Mouse (Mus musculus) hindbrain, embryonic 13.5 days (tissue): ENCODE data around the gene Heyl. TPM values are rescaled to one million over a fixed set of nuclear protein-coding genes. Genes with fewer than 3 reads are reported as not detected.
"Not testable (repeated sequence)": the region's sequence is repeated elsewhere in the genome, so short reads cannot be mapped to it uniquely, and the experiment has no call there.

Source experiments
- ATAC-seq: fragments of 200-750 bp; cut with Nextera tagmentation; 2 replicates; pipeline ENCODE4 v1.8.0; 2017; ENCODE audit warnings: moderate TSS enrichment; ENCODE audit not compliant: low FRiP score
- H3K27ac ChIP-seq: fragments of 300-500 bp; sonication (generic); 2 replicates; pipeline ENCODE4 v1.5.1; 2015; ENCODE audit warnings: inconsistent platforms, mild to moderate bottlenecking, moderate library complexity
- H3K27me3 ChIP-seq: fragments of 300-500 bp; sonication (generic); 2 replicates; pipeline ENCODE4 v1.6.1; 2015; ENCODE audit warnings: mild to moderate bottlenecking, inconsistent platforms
- H3K36me3 ChIP-seq: fragments of 300-500 bp; sonication (generic); 2 replicates; pipeline ENCODE4 v1.6.1; 2015; ENCODE audit warnings: mild to moderate bottlenecking, inconsistent platforms
- H3K4me1 ChIP-seq: fragments of 300-500 bp; sonication (generic); replicated peaks from 2 replicates; pipeline ENCODE4 v1.6.1; 2015; ENCODE audit warnings: inconsistent platforms
- H3K4me2 ChIP-seq: fragments of 300-500 bp; sonication (generic); 2 replicates; pipeline ENCODE4 v1.6.1; 2015; ENCODE audit warnings: inconsistent platforms, mild to moderate bottlenecking, moderate library complexity
- H3K4me3 ChIP-seq: fragments of 300-500 bp; sonication (generic); 2 replicates; pipeline ENCODE4 v1.5.1; 2015; ENCODE audit warnings: mild to moderate bottlenecking, inconsistent platforms
- H3K9ac ChIP-seq: fragments of 300-500 bp; sonication (generic); 2 replicates; pipeline ENCODE4 v1.6.1; 2015; ENCODE audit warnings: mild to moderate bottlenecking, inconsistent platforms
- H3K9me3 ChIP-seq: fragments of 300-500 bp; sonication (generic); 2 replicates; pipeline ENCODE4 v1.6.1; 2016; ENCODE audit warnings: inconsistent platforms
- WGBS: fragments of 180-500 bp; shearing (Covaris S2); methylation state at CpG from one replicate; pipeline ENCODE4 v1.1.7; 2015; 5-methylcytosine and 5-hydroxymethylcytosine counted together
- polyA plus RNA-seq: library from polyadenylated mRNA; unstranded; fragments of >200 nt; fragmentation: Nextera tagmentation; extraction: Ambion mirVana; gene quantifications from 2 replicates; pipeline ENCODE4 v1.2.1, GENCODE M21; 2015

Gene Heyl
- polyA plus RNA-seq, 1 experiment from 2014 or later: 8.0 TPM

DNA sequence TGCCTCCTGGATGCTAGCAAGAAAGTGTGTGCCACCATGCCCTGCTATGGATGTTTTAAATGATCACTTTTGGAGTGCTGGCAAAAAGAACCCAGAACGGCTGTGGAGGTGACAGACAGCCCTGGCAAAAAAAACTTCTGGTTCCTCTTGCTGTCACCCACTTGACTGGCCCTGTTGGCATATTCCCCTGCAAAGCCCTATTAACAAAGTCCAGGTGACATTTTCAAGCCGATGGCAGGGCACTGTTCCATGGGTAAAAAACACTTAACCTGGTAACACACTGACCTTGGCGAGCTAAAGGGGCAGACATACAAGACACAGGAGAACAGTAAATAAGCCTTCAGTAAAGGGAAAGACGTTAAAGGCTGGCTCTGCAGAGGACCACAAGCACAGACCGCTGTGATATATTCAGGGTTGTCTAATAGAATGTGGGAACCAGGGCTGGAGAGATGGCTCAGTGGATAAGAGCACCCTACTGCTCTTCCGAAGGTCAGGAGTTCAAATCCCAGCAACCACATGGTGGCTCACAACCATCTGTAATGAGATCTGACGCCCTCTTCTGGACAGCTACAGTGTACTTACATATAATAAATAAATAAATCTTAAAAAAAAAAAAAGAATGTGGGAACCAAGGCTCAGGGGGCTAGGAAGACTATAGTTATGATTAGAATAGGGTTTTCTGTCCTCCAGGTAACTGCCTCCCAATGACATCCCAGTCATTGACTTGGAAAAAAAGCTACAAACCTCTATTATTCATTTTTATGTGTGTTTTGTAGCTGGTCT lies 60.5 kb downstream of the Heyl start:
- Histone ChIP-seq H3K27me3 (no peaks in the 10 kb centered on the region), H3K4me1 (no peaks in the 10 kb centered on the region), H3K36me3 (peaks cover 93% of the 10 kb centered on the region), H3K9ac (no peak overlapping the region), H3K4me2 (no peak overlapping the region), H3K9me3 (no peaks in the 10 kb centered on the region), H3K27ac (no peak overlapping the region), H3K4me3 (no peak overlapping the region)
- no peak for ATAC-seq
- 84% methylated on average over 7 of the region's 7 CpGs for WGBS

- not testable (repeated sequence) for ATAC-seq, H3K9me3 ChIP-seq, H3K27ac ChIP-seq, H3K27me3 ChIP-seq, H3K9ac ChIP-seq, H3K4me2 ChIP-seq, H3K4me1 ChIP-seq, H3K4me3 ChIP-seq
- 94% methylated on average over 15 of the region's 15 CpGs for WGBS
- peaks cover 91% of the 10 kb centered on the region for H3K36me3 ChIP-seq
Measured at GRCm38 (mm10) chr4:123295026-123295425, 61.7 kb downstream of the Heyl start.

DNA sequence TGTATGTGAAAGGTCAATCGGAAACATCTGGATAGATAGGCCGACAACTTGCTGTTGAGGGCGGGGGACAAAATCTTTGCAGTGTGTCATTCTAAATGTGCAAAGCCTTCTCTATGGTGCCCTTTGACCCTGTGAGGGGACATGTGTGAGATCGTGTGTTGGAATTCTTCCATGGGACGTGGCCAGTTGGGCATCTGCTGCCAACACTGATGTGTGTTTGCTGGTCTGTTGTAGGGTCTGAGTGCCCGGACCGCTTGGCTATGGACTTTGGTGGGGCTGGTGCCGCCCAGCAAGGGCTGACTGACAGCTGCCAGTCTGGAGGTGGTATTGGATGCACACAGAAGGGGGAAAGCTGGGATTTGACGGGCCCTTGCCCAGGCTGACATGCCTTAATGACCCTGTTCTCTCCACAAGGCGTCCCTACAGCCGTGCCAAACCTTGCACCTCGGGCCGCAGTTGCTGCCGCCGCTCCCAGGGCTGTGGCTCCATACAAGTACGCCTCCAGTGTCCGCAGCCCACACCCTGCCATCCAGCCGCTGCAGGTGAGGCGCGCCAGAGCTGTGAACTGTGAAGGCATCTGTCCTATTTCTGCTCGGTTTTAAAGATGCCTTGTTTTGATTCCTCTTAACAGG lies 62.3 kb downstream of the Heyl start:
- no peak for ATAC-seq
- Histone ChIP-seq H3K9me3 (no peaks in the 10 kb centered on the region), H3K4me3 (no peak overlapping the region), H3K4me2 (no peak overlapping the region), H3K9ac (no peak overlapping the region), H3K27me3 (no peaks in the 10 kb centered on the region), H3K36me3 (peaks cover 91% of the 10 kb centered on the region), H3K27ac (no peak overlapping the region), H3K4me1 (no peaks in the 10 kb centered on the region)
- 94% methylated on average over 21 of the region's 21 CpGs for WGBS

- no peak for ATAC-seq
- no peak overlapping the region for H3K4me3 ChIP-seq
- WGBS: 96% methylated on average over 5 of the region's 5 CpGs
- H3K9me3 ChIP-seq: no peaks in the 10 kb centered on the region
- no peak overlapping the region for H3K27ac ChIP-seq
- no peak overlapping the region for H3K9ac ChIP-seq
- no peaks in the 10 kb centered on the region for H3K27me3 ChIP-seq
- H3K4me1 ChIP-seq: no peaks in the 10 kb centered on the region
- no peak overlapping the region for H3K4me2 ChIP-seq
- peaks cover 90% of the 10 kb centered on the region for H3K36me3 ChIP-seq
Measured at GRCm38 (mm10) chr4:123296148-123296534, 62.8 kb downstream of the Heyl start.

DNA sequence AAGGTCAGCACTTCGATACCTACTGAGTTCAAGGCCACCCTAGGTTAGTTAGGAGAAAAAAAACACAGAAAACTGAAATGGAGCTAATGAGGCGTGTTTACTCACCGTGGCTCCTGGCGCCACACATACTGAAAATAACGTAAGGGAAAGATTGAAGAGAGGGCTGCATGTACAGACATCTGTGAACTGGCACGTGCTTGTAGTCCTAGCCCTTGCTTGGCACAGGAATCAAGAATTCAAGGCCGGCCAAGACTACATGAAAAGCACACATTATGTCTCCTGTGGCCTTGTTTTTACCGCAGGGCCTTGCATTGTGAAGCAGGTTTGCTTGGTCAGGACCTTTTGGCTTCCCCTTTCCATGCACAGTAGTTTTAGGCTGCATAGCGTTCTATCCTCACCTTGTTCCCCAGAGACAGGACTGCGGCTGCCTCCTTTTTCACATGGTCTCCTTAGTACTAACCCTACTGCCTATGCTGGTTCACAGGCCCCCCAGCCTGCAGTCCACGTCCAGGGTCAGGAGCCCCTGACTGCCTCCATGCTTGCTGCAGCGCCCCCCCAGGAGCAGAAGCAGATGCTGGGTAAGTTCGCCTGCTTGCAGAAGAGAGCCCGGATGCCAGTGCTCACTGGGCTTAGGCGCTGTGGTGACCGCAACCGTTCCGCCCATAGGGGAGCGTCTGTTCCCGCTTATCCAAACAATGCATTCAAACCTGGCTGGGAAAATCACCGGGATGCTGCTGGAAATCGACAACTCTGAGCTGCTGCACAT lies 64.0 kb downstream of the Heyl start:
- Histone ChIP-seq H3K4me2 (no peak overlapping the region), H3K36me3 (peaks cover 88% of the 10 kb centered on the region), H3K9ac (no peak overlapping the region), H3K27me3 (no peaks in the 10 kb centered on the region), H3K9me3 (no peaks in the 10 kb centered on the region), H3K4me1 (no peaks in the 10 kb centered on the region), H3K27ac (no peak overlapping the region), H3K4me3 (no peak overlapping the region)
- no peak for ATAC-seq
- WGBS: 92% methylated on average over 22 of the region's 22 CpGs

GRCm38 (mm10) chr4:123298226-123298625 lies 64.9 kb downstream of the Heyl start:
- H3K9me3 ChIP-seq: no peaks in the 10 kb centered on the region
- no peaks in the 10 kb centered on the region for H3K4me1 ChIP-seq
- H3K4me2 ChIP-seq: no peak overlapping the region
- no peak overlapping the region for H3K9ac ChIP-seq
- H3K4me3 ChIP-seq: no peak overlapping the region
- no peak for ATAC-seq
- peaks cover 88% of the 10 kb centered on the region for H3K36me3 ChIP-seq
- 87% methylated on average over 4 of the region's 4 CpGs for WGBS
- H3K27ac ChIP-seq: no peak overlapping the region
- H3K27me3 ChIP-seq: no peaks in the 10 kb centered on the region

- no peaks in the 10 kb centered on the region for H3K4me1 ChIP-seq
- H3K9ac ChIP-seq: no peak overlapping the region
- no peak overlapping the region for H3K4me3 ChIP-seq
- no peak overlapping the region for H3K4me2 ChIP-seq
- H3K27me3 ChIP-seq: no peaks in the 10 kb centered on the region
- H3K27ac ChIP-seq: no peak overlapping the region
- 95% methylated on average over 11 of the region's 11 CpGs for WGBS
- peaks cover 88% of the 10 kb centered on the region for H3K36me3 ChIP-seq
- ATAC-seq: no peak
- H3K9me3 ChIP-seq: no peaks in the 10 kb centered on the region
Measured at GRCm38 (mm10) chr4:123298980-123299670, 65.8 kb downstream of the Heyl start.

Other genes with a start within 250 kb of the Heyl start
- gene Mycl, start 237.9 kb upstream of the Heyl start, polyA plus RNA-seq: 75.9 and 77.3 TPM in 2 replicates
- gene Trit1, start 217.0 kb upstream of the Heyl start, polyA plus RNA-seq: 25.4 and 27.1 TPM in 2 replicates
- 0.22 TPM in 2 replicates for gene Bmp8b, start 128.4 kb upstream of the Heyl start, polyA plus RNA-seq
- gene Oxct2b, start 117.3 kb upstream of the Heyl start, polyA plus RNA-seq: 0.21 and 0.40 TPM in 2 replicates
- 60.9 and 64.8 TPM in 2 replicates for gene Ppie, start 93.6 kb upstream of the Heyl start, polyA plus RNA-seq
- gene Hpcal4, start 50.3 kb upstream of the Heyl start, polyA plus RNA-seq: 14.9 and 18.8 TPM in 2 replicates
- gene Nt5c1a, start 32.1 kb upstream of the Heyl start, polyA plus RNA-seq: not detected in 2 replicates
- gene Pabpc4, start 28.8 kb downstream of the Heyl start, polyA plus RNA-seq: 28.0 and 30.0 TPM in 2 replicates
- not detected in 2 replicates for gene Oxct2a, start 90.1 kb downstream of the Heyl start, polyA plus RNA-seq
- 0.26 and 0.31 TPM in 2 replicates for gene Bmp8a, start 109.7 kb downstream of the Heyl start, polyA plus RNA-seq